Mouse (Mus musculus) activated CD4-positive, CD25-positive, alpha-beta regulatory T cell, adult 4 months (primary cell): ENCODE data around the gene Lsm14b. TPM values are rescaled to one million over a fixed set of nuclear protein-coding genes. Genes with fewer than 3 reads are reported as not detected.
A peak's percentile ranks its signal among the peaks of the same experiment; 100 is the strongest.

Experiments
- ATAC-seq: one replicate; pipeline ENCODE4 v1.8.0; 2017
- polyA plus RNA-seq, 2 experiments: library from polyadenylated mRNA; unstranded; fragments of 100-300 nt; shearing (Covaris generic); gene quantifications; one replicate each; pipeline ENCODE4 v1.2.1; 2017

The Lsm14b gene
- 1 to 10 TPM; 3.3 to 4.1 TPM for polyA plus RNA-seq

DNA sequence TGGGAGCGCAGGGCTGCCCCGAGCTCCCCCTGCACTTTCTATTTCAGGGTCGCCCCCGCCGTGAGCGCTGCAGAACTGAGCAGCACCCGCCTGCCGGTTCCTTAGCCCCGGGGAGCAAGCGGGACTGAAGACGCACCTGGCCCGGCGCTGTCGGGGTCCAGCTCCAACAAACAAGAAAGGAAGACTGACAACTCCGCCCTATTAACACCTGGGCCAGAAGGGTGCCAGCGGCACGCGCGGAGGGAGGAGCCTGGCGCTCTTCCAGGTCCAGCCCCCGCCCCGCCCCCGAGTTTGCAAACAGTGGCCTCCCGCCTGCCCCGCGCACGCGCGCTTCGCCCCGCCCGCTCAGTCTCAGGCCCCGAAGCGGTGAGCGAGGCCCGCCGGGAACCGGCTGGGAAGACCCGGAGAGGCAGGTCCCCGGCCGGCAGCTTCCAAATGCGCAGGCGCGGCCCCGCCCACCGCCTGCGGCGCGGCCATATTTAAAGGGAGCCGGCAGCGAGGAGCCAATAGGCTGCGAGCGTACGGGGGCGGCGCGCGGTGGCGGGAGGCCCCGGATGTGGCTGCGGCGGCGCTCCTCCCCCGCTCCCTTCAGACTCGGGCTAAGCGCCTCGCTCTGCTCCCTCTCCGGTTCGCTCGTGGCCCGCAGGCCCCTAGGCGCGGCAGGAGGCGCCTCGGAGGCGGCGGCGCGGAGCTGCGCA, at the start of gene Lsm14b:
Gene Lsm14b (plus strand): TSS at position 587 of the 698 bp plus-strand sequence.
- peak; percentile 88 for ATAC-seq

GRCm38 (mm10) chr2:179975851-179976250, 48.9 kb upstream of the Lsm14b start:
- ATAC-seq: no peak

DNA sequence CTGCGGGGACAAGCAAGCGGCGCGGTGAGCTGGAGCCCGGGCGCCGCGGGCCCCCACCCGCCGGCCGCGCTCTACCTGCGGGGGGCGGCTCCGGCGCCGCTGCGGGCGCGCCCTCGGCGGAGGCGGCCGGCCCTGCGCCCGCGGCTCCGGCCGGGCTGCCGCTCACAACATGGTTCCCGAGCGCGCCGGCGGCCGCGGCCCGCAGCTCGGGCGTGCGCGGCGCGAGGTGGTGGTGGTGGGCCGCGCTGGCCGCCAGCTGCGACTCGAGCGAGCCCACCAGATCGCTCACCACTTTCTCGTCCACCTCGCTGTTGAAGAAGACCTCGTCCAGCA, 48.5 kb upstream of the Lsm14b start:
- ATAC-seq: peak; percentile 10

DNA sequence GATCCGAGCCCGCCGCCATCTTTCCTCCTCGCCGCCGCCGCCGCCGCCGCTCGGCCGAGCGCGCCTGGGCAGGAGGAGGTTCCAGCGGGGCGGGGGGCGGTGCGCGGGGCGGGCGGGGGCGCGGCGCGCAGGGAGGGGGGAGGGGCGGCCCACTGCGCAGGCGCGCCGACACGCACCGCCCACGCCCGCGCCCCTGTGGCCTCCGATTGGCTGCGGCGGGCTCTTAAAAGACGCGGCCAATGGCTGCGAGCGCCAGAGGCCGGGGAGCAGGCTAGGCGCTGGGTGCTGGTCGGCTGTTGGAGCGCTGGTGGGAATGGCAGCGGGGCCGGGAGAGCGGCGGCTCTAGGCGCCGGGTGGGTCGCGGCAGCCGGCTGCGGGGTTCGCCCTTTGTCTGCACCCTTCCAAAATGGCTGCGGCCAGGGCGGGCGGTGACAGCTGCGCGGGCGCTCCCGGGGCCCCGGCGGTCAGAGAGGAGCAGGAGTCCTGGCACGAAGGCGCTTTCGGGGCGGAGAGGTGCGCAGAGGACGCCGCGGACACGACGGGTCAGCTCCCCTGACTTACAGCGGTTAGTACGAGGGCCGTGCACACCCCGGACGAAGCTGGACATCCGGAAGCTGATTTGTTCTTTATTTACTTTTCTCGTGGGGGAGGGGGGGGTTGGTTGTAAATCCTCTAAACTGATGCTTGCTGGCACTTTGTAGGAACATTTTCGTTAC, 48.0 kb upstream of the Lsm14b start, which contains the start of gene Taf4:
Gene Taf4 (minus strand): TSS at position 19 of the 716 bp plus-strand sequence.
- ATAC-seq: peak; percentile 67

- no peak for ATAC-seq
Observed at GRCm38 (mm10) chr2:179977344-179978025, 47.3 kb upstream of the Lsm14b start.

DNA sequence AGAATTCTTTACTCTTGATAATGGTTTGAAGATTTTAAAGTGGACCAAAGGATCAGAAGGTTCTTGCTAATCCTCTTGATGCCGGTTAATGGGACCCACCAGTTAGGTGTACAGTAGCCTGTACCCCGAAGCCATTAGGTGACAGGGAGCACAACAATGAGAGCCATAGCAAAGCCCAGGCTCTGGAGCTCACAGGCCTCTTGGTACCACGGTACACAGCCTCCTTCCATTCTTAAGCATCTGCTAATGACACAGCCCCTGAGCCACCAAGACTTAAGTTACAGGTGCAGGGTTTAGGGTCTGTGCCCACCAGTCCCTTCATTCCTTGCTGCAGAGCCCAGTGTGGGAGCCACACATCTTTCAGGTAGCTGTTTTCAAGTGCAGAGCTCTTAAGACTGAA, 46.5 kb upstream of the Lsm14b start:
- no peak for ATAC-seq

DNA sequence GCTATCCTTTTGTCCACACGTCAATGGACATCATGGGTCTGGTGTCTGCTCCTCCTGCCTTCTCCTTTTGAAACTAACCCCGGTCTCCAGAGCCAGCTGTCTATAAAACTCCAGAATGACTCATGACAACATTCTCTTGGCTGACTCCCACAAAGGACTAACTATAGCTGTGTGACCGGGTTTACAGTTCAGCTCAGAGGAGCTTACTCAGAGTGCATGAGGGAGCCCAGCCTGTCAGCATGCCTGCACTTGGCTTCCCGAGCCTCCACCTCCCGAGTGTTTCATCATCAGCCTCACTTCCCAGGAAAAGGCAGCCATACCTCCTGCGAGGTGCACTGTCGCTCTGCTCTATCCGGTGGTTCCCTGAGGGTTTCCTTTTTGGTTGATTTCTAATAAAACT, 45.0 kb upstream of the Lsm14b start:
- ATAC-seq: no peak

DNA sequence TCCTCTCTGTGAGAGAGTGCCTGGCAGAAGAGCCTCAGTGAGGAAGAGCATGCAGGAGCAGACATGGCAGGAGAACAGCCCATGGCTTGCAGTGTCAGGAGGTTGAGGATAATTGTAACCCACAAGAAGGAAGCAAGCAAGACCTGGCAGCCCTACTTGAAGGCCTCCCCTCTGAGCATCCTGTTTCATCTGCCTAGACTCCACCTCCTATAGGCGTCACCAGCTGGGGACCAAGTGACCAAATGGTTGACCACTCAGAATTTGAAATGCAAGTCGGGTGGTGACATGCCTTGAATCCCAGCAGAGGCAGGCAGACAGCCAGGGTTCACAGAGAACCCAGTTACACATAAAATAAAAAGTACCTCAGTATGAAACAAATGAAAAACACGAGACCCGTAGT, 44.2 kb upstream of the Lsm14b start:
- no peak for ATAC-seq

- no peak for ATAC-seq
Observed at GRCm38 (mm10) chr2:179982715-179983114, 42.1 kb upstream of the Lsm14b start.

GRCm38 (mm10) chr2:179984830-179985229, 40.0 kb upstream of the Lsm14b start:
- ATAC-seq: no peak

DNA sequence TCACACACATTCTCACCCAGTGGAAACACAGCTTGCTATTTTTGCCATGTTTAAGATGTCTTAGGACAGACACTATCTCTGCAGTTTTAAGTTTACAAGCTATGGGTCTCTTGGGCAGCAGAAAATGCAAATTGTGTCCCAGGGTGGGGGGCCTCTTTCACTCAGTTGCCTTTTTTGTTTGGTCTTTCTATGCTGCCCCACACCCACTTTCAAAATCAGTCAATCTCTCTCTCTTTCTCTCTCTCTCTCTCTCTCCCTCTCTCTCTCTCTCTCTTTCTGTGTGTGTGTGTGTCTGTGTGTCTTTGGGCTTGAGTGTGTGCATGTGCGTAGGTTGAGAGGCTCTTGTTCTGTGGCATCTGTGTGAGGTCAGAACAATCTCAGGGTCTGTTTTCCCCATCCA, 39.1 kb upstream of the Lsm14b start:
- ATAC-seq: no peak

DNA sequence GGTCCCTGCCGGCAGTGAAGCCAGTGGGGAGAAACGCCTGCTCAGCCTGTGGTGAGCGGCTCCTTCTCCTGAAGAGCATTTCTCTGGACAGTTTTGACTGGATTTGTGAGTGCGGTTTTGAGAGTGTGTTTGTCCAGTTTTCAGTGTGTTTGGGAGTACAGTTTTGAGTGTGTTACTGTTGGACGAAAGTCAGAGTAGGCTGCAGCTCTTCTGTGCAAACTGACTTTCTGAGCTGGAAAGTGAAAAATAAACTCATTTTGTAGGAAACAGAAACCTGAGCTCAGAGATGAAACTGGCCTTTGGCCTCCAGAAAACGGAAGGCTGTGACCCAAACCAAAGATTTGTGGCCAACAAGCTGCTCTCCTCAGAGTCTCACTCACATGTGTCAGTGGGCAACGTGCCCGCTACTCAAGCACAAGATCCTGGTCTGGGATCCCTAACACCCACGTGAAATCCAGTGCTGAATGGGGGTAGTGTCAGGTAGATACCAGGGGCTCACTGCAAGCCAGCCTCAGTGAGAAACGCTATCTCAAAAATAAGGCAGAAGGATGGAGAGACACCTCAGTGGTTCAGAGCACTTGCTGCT, 38.3 kb upstream of the Lsm14b start:
- ATAC-seq: no peak

- no peak for ATAC-seq
Observed at GRCm38 (mm10) chr2:179989098-179989497, 35.7 kb upstream of the Lsm14b start.

DNA sequence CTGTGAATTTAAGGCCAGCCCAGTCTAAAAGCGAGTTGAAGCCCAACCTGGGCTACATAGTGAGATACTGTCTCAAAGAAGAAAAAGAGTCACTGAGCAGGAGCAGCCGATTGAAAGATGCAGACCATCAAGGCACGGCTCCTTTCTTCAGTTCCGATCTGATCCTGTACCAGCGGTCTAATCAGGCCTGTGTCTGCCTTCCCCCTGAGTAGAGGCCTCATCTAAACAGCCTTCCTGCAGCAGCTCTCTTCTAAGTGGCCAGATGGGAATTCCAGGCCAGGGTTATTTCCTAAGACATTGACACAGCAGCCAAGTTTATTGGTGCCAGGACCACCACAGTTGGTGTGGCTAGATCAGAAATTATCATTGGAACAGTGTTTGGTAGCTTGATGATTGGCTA, 31.7 kb upstream of the Lsm14b start:
- no peak for ATAC-seq

GRCm38 (mm10) chr2:179998431-179998830, 26.4 kb upstream of the Lsm14b start:
- no peak for ATAC-seq

DNA sequence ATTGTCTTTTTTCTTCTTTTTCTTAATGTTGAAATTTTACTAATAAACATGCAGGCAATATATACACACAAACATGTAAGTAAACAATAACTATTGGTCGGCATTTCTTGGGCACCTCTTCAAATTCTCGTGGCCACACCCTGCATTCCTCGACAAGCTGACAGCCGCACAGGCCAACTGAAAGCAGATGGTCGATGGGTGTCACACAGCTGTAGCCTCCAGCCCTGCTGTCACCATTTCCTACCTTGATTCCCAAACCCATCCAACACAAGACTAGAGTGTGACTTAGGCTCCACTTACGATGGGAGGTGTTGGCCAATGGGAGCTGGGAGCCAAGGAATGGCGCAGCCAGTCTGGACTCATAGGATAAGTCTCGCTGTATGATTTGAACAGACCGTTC, 23.2 kb upstream of the Lsm14b start:
- no peak for ATAC-seq

- ATAC-seq: no peak
Observed at GRCm38 (mm10) chr2:180005656-180006351, 19.0 kb upstream of the Lsm14b start.

GRCm38 (mm10) chr2:180006352-180007017, 18.3 kb upstream of the Lsm14b start:
- no peak for ATAC-seq

GRCm38 (mm10) chr2:180010686-180011085, 14.1 kb upstream of the Lsm14b start:
- no peak for ATAC-seq

GRCm38 (mm10) chr2:180011370-180011769, 13.4 kb upstream of the Lsm14b start:
- no peak for ATAC-seq

DNA sequence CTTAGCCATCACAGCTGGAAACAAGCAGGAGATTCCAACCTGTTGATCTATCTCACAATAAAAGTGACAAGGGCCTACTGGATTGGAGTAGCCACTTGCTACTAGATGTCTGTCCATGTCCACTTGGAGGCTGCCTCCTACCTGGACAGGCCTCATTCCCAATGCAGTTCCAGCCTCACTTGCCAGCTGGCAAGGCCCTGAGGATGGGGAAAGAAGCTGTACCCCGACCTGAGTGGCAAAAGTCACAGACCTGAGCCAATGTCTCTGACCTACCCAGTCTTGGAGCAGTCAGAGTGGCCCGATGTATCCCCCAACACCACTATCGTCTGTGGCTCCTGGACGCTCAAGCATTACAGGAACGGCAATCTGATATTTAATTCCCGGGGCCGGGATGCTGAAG, 11.1 kb upstream of the Lsm14b start:
- ATAC-seq: no peak

DNA sequence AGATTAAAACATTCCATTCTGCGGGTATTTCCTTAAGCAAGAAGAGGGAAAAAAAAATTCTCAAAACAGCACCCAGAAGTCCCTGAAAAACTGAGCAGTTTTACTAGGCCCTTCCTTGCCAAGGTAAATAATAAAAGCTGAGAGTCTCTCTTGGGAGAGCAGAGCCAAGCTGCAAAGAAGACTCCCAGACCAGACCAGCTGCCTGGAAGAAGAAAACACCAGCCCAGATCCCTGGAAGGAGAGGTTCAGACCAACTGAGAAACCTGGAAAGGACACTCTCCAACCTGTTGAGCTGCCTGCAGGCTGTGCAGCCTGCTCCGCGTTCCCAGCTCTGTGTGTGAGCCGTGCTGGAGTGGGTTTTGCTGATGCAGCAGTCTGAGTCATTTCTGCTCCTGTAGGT, 7.2 kb upstream of the Lsm14b start:
- ATAC-seq: no peak
